Mouse (Mus musculus) limb, embryonic 15.5 days (tissue): ENCODE results near the gene Cyp1b1. TPM values are rescaled to one million over a fixed set of nuclear protein-coding genes. Genes with fewer than 3 reads are reported as not detected.

Experiments
- ATAC-seq: fragments of 200-750 bp; cut with Nextera tagmentation; 2 replicates; pipeline ENCODE4 v1.8.0; 2017; ENCODE audit warnings: low read depth, moderate TSS enrichment; ENCODE audit not compliant: insufficient number of reproducible peaks, low FRiP score, low TSS enrichment
- H3K27ac ChIP-seq: fragments of 300-500 bp; sonication (generic); 2 replicates; pipeline ENCODE4 v1.5.1; 2015; ENCODE audit warnings: moderate library complexity, mild to moderate bottlenecking, inconsistent platforms
- H3K27me3 ChIP-seq: fragments of 300-500 bp; sonication (generic); 2 replicates; pipeline ENCODE4 v1.6.1; 2015; ENCODE audit warnings: inconsistent platforms
- H3K36me3 ChIP-seq: fragments of 300-500 bp; sonication (generic); 2 replicates; pipeline ENCODE4 v1.6.1; 2015; ENCODE audit warnings: inconsistent platforms
- H3K4me1 ChIP-seq: fragments of 300-500 bp; sonication (generic); 2 replicates; pipeline ENCODE4 v1.6.1; 2015; ENCODE audit warnings: inconsistent platforms
- H3K4me2 ChIP-seq: fragments of 300-500 bp; sonication (generic); 2 replicates; pipeline ENCODE4 v1.6.1; 2015; ENCODE audit warnings: mild to moderate bottlenecking, inconsistent platforms
- H3K4me3 ChIP-seq: fragments of 300-500 bp; sonication (generic); 2 replicates; pipeline ENCODE4 v1.5.1; 2015; ENCODE audit warnings: mild to moderate bottlenecking, inconsistent platforms
- H3K9ac ChIP-seq: fragments of 300-500 bp; sonication (generic); 2 replicates; pipeline ENCODE4 v1.6.1; 2015; ENCODE audit warnings: inconsistent platforms
- H3K9me3 ChIP-seq: fragments of 300-500 bp; sonication (generic); 2 replicates; pipeline ENCODE4 v1.6.1; 2016; ENCODE audit warnings: inconsistent platforms
- WGBS: fragments of 180-500 bp; shearing (Covaris S2); methylation state at CpG from one replicate; pipeline ENCODE4 v1.1.7; 2015; 5-methylcytosine and 5-hydroxymethylcytosine counted together
- polyA plus RNA-seq: library from polyadenylated mRNA; unstranded; fragments of >200 nt; fragmentation: Nextera tagmentation; extraction: Ambion mirVana; gene quantifications from 2 replicates; pipeline ENCODE4 v1.2.1, GENCODE M21; 2015

Cyp1b1 gene
- polyA plus RNA-seq, result 1.9 TPM in 2 replicates

DNA sequence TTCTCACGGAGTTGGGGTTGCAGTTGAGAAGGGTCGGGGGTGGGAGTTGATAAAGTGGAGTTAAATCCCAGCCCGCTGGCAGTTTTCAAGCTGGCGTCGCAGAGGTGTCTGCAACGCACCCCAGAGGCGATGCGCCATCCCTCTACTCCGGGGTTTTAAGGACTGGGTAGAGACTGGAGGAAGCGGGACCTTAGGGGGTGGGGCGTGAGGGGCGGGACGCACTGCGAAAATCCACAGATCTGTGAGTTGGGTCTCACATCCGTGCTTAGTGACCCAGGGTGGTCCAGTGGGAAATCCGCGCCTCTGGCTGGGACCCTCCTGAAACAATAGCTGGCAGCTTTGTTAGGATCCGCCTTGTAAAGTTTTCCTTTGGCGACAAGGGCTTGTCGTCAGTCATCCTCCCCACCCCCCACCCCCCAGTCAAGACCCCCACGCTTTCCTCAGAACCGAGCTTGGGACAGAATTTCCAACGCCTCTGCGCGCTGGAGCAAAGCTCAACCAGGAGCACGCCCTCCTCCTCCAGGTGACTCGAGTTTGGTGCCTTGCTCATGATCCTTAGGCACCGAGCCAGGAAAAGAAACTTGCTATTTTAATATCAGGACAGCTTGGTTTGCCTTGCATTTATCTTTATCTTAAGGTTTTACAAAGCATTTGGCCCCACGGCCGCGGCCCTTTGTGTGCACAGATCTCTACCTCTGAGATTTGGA, at the start of gene Cyp1b1:
Cyp1b1 (minus strand) TSS at position 131 of the 707 bp plus-strand sequence.
- Histone ChIP-seq H3K9me3 (no peaks in the 10 kb centered on the region), H3K36me3 (no peaks in the 10 kb centered on the region), H3K9ac (no peak within 1 kb of the TSS), H3K4me2 (peak within 1 kb of the TSS; percentile 87), H3K27ac (no peak within 1 kb of the TSS), H3K4me3 (peak within 1 kb of the TSS; percentile 42), H3K4me1 (peaks cover 31% of the 10 kb centered on the region), H3K27me3 (peaks cover 71% of the 10 kb centered on the region)
- no peak for ATAC-seq
- WGBS, result under 1% methylated on average over 31 of the region's 31 CpGs

DNA sequence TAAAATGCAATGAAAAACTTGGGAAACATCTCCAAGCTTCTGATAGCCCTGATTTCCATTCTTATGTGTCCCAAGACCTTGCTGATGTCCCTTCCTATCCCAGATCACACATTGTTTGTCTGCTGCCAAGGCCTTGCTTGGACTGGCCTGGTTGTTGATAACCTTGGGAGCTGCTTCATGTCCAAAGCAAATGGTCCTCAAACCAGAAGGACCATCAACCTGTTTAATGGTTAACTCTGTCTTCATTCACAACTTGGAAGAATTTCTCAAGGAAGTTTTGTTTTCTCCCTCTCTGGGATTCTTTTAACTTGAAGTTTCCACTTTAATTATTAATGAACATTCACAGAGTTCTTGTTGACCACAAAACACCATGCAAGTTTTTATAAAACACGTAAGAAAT, 47.0 kb upstream of the Cyp1b1 start:
- H3K27ac ChIP-seq, result no peak overlapping the region
- H3K4me3 ChIP-seq, result no peak overlapping the region
- H3K9ac ChIP-seq, result no peak overlapping the region
- H3K27me3 ChIP-seq, result no peaks in the 10 kb centered on the region
- no peak for ATAC-seq
- no peaks in the 10 kb centered on the region for H3K36me3 ChIP-seq
- H3K4me2 ChIP-seq, result no peak overlapping the region
- WGBS, result 81% methylated on average over 1 of the region's 1 CpGs
- H3K9me3 ChIP-seq, result no peaks in the 10 kb centered on the region
- H3K4me1 ChIP-seq, result 0 out of 2 replicates have a peak, but pooled peaks cover 5% of the 10 kb centered on the region

DNA sequence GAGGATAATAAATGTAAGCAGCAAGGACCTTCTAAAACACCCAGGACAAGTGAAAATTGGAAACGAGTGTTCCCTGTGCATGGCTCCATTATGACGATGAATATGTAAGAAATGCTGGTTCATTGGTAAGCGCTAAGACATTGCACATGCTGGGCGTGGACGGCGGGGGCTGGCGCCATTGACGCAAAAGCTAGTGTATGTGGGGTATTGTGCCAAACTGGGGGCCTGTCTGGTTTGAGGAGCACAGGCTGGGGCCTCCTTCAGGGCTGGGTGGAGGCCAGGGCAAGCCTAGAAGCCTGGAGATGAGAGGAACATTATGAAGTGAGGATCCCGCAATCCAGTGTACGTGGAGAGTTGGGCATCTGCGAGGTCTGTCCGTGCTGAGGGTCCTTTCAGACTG, 39.0 kb upstream of the Cyp1b1 start:
- Histone ChIP-seq H3K36me3 (no peaks in the 10 kb centered on the region), H3K9me3 (no peaks in the 10 kb centered on the region), H3K4me3 (no peak overlapping the region), H3K4me2 (no peak overlapping the region), H3K4me1 (no peaks in the 10 kb centered on the region), H3K27me3 (peaks cover 4% of the 10 kb centered on the region; the same call in 1 of the 2 replicates), H3K27ac (no peak overlapping the region), H3K9ac (no peak overlapping the region)
- no peak for ATAC-seq
- 91% methylated on average over 12 of the region's 12 CpGs for WGBS

DNA sequence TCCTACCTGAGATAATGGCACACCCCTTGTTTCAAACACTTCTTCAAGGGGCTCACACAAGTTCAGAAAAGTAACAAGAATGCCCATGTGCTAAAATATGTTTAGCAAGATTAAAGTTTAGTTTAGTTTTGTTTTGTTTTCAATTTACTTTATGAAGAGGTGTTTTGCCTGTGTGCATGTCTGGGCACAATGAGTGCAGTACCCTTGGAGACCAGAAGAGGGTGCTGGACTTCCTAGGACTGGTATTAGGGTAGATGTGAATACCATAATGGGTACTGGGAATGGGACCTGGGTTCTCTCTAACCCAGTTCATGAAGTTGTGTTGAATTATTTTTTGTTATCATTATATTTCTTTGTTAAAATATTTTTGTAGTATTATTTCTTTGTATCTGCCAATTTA, 38.0 kb upstream of the Cyp1b1 start:
- H3K36me3 ChIP-seq, result no peaks in the 10 kb centered on the region
- no peak overlapping the region for H3K27ac ChIP-seq
- H3K9ac ChIP-seq, result no peak overlapping the region
- H3K4me3 ChIP-seq, result no peak overlapping the region
- no peak for ATAC-seq
- no peaks in the 10 kb centered on the region for H3K4me1 ChIP-seq
- H3K4me2 ChIP-seq, result no peak overlapping the region
- H3K9me3 ChIP-seq, result no peaks in the 10 kb centered on the region
- peaks cover 4% of the 10 kb centered on the region; the same call in 1 of the 2 replicates for H3K27me3 ChIP-seq

DNA sequence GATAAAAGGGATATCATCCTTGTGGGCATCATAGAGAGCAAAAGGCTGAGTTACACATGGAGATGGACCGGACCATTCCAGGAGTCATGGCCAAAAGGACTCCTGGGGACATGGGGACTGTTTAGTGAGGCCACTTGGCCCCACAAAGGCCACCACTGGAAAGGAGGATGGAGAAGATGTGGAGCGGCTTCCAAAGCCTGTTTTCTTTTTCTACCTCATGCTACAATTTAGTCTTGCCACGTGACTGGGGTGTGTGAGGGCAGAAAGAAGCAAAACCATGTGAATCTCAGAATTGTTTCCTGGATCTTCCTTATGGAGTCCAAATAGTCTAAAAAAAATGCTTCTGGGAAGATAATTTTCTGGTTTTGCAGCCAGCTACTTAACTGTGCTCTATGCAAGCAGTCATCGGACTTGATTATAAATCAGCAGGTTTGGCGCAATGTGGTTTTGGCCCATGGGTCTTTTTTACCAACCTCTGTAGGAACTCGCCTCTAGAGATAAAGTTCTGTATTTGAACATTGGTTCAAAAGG, 36.9 kb upstream of the Cyp1b1 start:
- H3K4me2 ChIP-seq, result no peak overlapping the region
- H3K4me3 ChIP-seq, result no peak overlapping the region
- peaks cover 9% of the 10 kb centered on the region; the same call in 1 of the 2 replicates for H3K27me3 ChIP-seq
- 84% methylated on average over 6 of the region's 6 CpGs for WGBS
- no peaks in the 10 kb centered on the region for H3K36me3 ChIP-seq
- no peak overlapping the region for H3K27ac ChIP-seq
- no peaks in the 10 kb centered on the region for H3K4me1 ChIP-seq
- H3K9ac ChIP-seq, result no peak overlapping the region
- no peak for ATAC-seq
- no peaks in the 10 kb centered on the region for H3K9me3 ChIP-seq

DNA sequence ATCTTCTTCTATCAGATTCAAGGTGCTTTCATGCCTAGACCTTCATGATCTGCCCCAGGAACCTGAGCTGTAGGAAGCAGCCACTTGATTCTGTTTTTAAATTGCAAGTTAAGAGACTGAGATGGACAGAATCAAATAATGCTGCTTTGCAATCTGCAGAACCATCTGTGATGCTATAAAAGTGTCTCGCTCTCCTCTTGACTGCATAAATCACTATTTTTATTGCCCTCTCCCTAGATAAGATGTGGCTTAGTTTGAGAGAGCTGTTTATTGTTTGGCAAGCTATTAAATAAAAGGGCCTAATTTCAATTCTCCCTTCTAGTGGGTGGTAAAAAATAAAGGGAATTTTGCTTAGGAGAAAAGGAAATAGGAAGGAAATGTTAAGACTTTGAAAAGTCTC, 34.8 kb upstream of the Cyp1b1 start:
- Histone ChIP-seq H3K4me3 (no peak overlapping the region), H3K4me1 (0 out of 2 replicates have a peak, but pooled peaks cover 3% of the 10 kb centered on the region), H3K36me3 (no peaks in the 10 kb centered on the region), H3K27ac (no peak overlapping the region), H3K4me2 (no peak overlapping the region), H3K27me3 (peaks cover 5% of the 10 kb centered on the region; the same call in 1 of the 2 replicates), H3K9ac (no peak overlapping the region), H3K9me3 (no peaks in the 10 kb centered on the region)
- ATAC-seq, result no peak
- WGBS, result 34% methylated on average over 1 of the region's 1 CpGs

DNA sequence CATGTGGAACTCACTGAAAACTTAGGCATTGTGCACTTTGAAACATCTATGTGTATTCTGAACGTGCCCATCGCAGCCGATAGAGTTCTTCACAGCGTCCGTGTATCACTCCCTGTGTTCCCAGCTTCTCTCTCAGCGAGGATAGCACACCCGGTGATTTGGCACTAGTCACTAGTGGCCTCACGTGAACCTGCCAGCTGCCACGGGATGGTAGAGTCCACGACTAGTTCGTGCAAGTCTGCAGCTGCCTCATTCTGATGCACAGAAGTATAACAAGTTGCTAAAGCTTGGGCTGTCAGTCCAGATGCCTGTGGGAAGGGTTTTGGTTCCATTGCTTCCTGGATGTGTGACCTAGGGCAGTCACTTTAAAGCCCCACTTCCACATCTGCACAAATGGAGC, 32.1 kb upstream of the Cyp1b1 start:
- Histone ChIP-seq H3K27me3 (peaks cover 7% of the 10 kb centered on the region), H3K27ac (no peak overlapping the region)
- 68% methylated on average over 11 of the region's 11 CpGs for WGBS

DNA sequence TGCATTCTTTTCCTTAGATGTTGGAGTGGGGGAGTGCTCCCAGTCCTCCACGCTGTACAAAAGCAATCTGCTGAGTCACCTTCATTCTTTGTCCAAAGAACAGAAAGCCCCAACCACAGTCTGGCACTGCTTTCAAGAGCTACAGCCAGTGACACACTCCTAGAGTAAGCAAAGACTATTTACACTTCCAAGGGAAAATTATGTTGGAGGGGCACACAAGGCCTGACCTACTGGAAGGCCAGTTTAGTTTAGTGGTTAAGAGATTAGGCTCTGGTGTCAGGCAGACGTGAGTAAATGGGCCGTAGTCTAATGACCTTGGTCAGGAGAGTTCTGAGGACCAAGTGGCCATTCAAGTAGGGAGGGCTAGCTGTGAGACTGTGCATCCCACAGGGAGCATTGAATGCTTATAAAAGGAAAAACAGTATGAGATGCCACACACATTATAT, 31.3 kb upstream of the Cyp1b1 start:
- H3K9ac ChIP-seq, result no peak overlapping the region
- H3K27ac ChIP-seq, result no peak overlapping the region
- H3K4me2 ChIP-seq, result no peak overlapping the region
- H3K27me3 ChIP-seq, result peaks cover 9% of the 10 kb centered on the region
- no peak for ATAC-seq
- H3K4me1 ChIP-seq, result 0 out of 2 replicates have a peak, but pooled peaks cover 3% of the 10 kb centered on the region
- 31% methylated on average over 3 of the region's 3 CpGs for WGBS
- no peaks in the 10 kb centered on the region for H3K36me3 ChIP-seq
- no peak overlapping the region for H3K4me3 ChIP-seq
- H3K9me3 ChIP-seq, result no peaks in the 10 kb centered on the region

More for the DNA sequence above, 32.1 kb upstream of the Cyp1b1 start:
- no peaks in the 10 kb centered on the region for H3K36me3 ChIP-seq
- no peaks in the 10 kb centered on the region for H3K9me3 ChIP-seq
- H3K4me1 ChIP-seq, result 0 out of 2 replicates have a peak, but pooled peaks cover 3% of the 10 kb centered on the region
- no peak overlapping the region for H3K4me3 ChIP-seq
- no peak for ATAC-seq
- H3K4me2 ChIP-seq, result no peak overlapping the region
- no peak overlapping the region for H3K9ac ChIP-seq

DNA sequence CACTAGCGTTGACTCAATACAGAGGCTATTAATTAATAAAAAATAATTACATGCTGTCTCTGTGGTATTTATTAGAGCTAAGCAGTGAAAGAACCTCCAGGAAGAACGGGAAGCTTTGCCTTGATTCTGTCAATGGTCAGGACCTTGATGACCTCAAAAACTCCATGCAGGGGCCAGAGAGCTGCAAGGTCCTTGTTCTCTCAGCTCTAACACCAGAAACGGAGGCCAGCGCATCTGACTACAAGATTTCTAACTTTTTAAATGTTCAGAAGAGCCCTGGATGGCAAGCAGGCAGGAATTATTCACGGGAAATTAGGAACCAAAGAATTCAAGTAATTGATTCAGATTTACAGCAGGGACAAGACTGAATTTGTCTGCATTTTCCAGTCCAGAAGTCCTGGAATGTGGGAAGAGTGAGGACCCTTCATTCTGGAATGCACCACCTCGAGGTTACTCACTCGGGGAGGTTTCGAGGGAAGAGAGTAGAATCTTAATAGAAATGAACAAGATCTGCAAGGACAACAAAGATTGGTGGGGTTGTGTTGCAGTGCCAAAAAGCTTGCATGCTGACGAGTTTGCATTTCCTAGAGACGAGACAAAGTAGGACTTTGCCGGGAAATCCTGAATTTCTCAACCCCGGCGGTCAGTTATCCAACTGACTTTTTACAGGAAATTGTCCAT, 30.3 kb upstream of the Cyp1b1 start:
- H3K27ac ChIP-seq, result no peak overlapping the region
- H3K4me3 ChIP-seq, result no peak overlapping the region
- no peaks in the 10 kb centered on the region for H3K9me3 ChIP-seq
- WGBS, result 50% methylated on average over 13 of the region's 13 CpGs
- no peak overlapping the region for H3K9ac ChIP-seq
- H3K4me1 ChIP-seq, result 0 out of 2 replicates have a peak, but pooled peaks cover 3% of the 10 kb centered on the region
- H3K4me2 ChIP-seq, result no peak overlapping the region
- no peaks in the 10 kb centered on the region for H3K36me3 ChIP-seq
- no peak for ATAC-seq
- H3K27me3 ChIP-seq, result peaks cover 11% of the 10 kb centered on the region

DNA sequence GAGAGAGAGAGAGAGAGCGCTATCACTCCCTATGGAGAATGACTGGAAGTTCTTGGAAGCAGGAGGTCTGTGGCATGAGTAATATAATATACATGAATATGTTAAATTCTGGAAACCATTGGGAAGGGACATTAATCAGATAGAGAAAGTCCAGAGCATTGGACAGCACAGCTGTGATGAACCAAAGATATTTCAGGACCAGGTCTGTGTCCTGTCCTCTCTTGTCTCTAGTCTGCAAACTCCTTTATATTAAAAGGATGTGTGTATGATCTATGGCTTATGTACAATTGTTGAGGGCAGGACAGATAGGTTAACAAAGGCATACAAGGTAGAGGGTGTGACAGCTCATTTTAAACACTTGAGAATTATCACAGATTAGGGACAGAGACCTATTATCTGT, 28.6 kb upstream of the Cyp1b1 start:
- Histone ChIP-seq H3K27ac (no peak overlapping the region), H3K27me3 (peaks cover 23% of the 10 kb centered on the region), H3K9ac (no peak overlapping the region), H3K36me3 (no peaks in the 10 kb centered on the region), H3K4me2 (no peak overlapping the region), H3K9me3 (no peaks in the 10 kb centered on the region), H3K4me3 (no peak overlapping the region), H3K4me1 (0 out of 2 replicates have a peak, but pooled peaks cover 3% of the 10 kb centered on the region)
- 92% methylated on average over 1 of the region's 1 CpGs for WGBS
- no peak for ATAC-seq

DNA sequence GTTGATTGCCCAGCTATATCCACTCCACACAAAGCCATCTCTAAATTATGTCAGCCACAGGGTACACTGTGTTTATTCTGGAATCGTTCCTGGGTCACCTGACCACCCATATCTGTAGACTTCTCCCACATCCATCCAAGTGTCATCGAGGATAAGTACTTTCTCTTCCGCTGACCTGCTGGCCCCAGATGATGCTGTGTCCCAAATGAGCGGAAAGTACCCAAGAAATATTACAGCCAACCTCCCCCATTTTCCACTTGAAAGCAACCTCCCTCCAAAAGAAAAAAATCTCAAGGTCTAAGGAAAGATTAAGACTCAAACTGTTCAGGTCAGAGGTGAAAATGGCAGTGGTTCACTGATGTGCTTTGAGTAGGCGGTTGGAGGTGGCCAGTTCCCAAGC, 27.8 kb upstream of the Cyp1b1 start:
- H3K9ac ChIP-seq, result no peak overlapping the region
- no peaks in the 10 kb centered on the region for H3K9me3 ChIP-seq
- H3K36me3 ChIP-seq, result no peaks in the 10 kb centered on the region
- no peak overlapping the region for H3K4me2 ChIP-seq
- 78% methylated on average over 5 of the region's 5 CpGs for WGBS
- H3K4me3 ChIP-seq, result no peak overlapping the region
- no peak overlapping the region for H3K27ac ChIP-seq
- no peak for ATAC-seq
- H3K27me3 ChIP-seq, result peaks cover 27% of the 10 kb centered on the region
- H3K4me1 ChIP-seq, result 0 out of 2 replicates have a peak, but pooled peaks cover 3% of the 10 kb centered on the region
